Mouse (Mus musculus): Measurements from ENCODE around the gene Aldh16a1.

DNA sequence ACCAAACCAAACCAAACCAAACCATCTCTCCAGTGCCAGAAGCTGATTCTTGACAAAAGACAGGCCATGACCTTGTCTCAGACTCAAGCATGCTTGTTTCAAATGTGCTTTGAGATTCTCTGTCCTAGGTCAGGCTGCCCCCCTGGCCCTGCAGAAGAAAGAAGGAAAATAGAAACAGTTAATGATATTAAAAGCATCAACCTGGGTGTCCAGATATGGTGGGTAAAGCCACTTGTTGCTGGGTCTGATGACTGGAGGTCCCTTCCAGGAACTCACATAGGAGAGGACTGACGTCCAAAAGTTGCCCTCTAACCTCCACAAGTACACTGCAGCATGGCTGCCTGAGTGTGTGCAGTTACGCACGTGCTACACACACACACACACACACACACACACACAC is 6.5 kb upstream of the Aldh16a1 start:
- TF ChIP-seq CTCF (IDR thresholded peaks at IDR 0.05; ENCODE audit: low read depth) (no peak), EP300 (IDR thresholded peaks at IDR 0.05; ENCODE audit: low read depth) (no peak)

Measured in heart, postnatal 0 days (tissue).